Mouse (Mus musculus): ENCODE results near the gene Inpp5d. TPM values are rescaled to one million over a fixed set of nuclear protein-coding genes. Genes with fewer than 3 reads are reported as not detected.

The Inpp5d gene
- 10 to 100 TPM; 14.1 to 17.8 TPM for total RNA-seq (2021)

DNA sequence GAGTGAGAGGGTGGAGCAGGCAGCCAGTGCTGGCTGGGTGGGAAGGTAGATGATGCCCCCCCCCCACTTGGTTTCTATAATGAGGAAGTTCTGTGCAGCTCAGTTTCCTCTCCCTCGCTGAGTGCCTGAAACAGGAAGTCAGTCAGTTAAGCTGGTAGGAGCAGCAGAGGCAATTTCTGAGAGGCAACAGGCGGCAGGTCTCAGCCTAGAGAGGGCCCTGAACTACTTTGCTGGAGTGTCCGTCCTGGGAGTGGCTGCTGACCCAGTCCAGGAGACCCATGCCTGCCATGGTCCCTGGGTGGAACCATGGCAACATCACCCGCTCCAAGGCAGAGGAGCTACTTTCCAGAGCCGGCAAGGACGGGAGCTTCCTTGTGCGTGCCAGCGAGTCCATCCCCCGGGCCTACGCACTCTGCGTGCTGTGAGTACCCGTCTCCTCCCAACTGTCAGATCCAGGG, at the start of gene Inpp5d:
Inpp5d (plus strand) TSS at position 102 of the 458 bp plus-strand sequence.
- intact Hi-C loops (cut with DNase I) = no loop called here
- DNase-seq (ENCODE audit: extremely low spot score in 1 of 2, low spot score in 2 of 2) = peak in 1 of 2 experiments; percentile 39

DNA sequence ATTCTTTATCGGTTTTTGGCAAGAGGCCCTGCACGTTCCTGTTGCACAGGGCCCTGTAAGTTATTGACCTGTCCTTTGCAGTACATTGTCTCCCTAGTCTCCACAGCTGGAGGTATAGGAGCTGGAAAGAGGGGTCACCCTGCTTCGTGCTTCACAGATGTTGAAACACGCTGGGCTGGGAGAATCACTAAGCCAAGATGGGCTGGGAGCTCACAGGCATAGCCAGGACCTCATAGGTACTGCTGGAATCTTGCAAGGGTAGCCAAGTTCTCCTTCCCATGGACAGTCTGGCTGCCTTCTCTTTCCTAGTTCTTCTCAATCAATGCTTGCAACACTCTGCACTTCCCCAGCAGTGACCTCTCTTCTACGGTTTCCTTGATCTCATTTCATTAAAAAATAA, 46.9 kb upstream of the Inpp5d start:
- DNase-seq (ENCODE audit: extremely low spot score in 1 of 2, low spot score in 2 of 2) = no peak
- intact Hi-C loops (cut with DNase I) = no loop called here

DNA sequence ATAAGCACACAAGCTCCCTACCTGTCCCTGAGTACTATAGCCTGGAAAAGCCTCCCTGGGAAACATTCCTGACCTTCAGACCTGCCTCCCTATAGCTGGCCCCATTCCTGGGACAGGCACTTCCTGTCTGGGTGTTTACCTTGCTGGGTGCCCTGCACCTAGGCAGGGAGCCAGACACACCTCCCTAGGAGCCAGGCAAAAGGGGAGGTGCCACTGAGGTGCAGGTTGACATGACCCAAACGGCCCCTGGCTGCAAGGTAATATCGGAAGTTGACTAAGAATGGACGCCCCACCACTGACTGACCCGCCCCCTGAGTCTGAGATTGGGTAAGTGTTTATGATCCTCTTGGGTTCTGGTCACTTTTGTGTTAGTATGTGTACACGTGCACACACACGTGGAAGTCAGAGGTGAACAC, 46.3 kb upstream of the Inpp5d start, which contains the start of gene Ngef:
Ngef (minus strand) TSS at position 71 of the 416 bp plus-strand sequence.
- intact Hi-C loops (cut with DNase I) = no loop called here

DNA sequence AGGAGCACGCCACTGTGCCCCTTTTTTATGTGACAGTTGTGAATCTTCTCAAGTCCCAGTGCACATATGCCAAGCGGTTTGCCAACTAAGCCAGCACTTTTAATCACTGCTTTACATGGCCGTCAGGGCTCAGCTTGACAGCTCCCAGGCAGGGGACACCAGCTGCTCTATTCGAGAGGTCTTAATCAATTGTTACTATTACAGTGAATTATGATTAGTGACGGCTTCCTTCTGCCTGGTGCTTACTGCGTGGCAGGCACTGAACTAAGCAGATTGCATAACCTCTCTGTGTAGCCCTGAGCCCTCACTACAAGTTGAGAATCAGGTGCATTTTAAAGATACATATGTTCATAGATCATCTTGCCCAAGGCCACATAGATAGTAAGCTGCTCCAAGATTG, 45.8 kb upstream of the Inpp5d start:
- DNase-seq (ENCODE audit: extremely low spot score in 1 of 2, low spot score in 2 of 2) = no peak
- intact Hi-C loops (cut with DNase I) = no loop called here

More for the DNA sequence above, 46.3 kb upstream of the Inpp5d start, which contains the start of gene Ngef:
- no peak for DNase-seq (ENCODE audit: extremely low spot score in 1 of 2, low spot score in 2 of 2)

DNA sequence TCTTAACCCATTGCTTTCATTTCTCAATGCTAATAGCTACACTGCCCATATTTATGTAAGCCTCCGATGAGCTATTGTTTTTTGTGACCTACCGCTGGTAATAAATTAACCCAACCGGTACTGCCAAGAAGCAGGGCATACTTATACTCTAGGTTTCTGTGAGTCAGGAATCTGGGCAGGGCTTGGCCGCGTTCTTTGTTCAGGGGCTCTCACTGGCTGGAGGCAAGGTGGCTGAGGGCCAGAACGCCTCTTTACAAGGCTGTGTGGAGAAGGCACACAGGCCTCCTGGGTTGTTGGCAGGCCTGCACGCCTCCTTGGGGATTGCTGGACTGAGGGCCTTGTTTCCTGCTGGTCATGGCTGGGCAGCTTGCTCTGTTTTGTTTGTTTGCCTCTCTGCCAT, 45.3 kb upstream of the Inpp5d start:
- intact Hi-C loops (cut with DNase I) = no loop called here
- peak in 1 of 2 experiments; percentile 68 for DNase-seq (ENCODE audit: extremely low spot score in 1 of 2, low spot score in 2 of 2)

DNA sequence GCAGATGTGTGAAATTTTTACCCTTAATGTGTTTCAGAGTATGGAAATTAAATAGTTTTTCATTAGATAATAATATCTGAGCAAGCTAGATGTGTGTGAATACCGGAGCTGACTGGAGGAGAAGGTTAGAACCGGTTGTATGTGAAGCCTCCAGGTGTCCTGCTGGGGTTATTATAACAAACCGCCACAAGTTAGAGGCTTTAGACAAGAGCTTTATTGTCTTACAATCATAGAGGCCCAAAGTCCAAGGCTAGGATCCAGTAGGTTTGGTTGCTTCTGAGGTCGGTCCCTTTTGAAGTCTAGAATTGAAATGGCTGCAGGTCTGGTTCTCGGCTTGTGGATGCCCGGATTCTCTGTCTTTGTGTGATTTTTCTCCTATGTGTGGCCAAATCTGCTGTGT, 41.1 kb upstream of the Inpp5d start:
- no peak for DNase-seq (ENCODE audit: extremely low spot score in 1 of 2, low spot score in 2 of 2)
- intact Hi-C loops (cut with DNase I) = no loop called here

DNA sequence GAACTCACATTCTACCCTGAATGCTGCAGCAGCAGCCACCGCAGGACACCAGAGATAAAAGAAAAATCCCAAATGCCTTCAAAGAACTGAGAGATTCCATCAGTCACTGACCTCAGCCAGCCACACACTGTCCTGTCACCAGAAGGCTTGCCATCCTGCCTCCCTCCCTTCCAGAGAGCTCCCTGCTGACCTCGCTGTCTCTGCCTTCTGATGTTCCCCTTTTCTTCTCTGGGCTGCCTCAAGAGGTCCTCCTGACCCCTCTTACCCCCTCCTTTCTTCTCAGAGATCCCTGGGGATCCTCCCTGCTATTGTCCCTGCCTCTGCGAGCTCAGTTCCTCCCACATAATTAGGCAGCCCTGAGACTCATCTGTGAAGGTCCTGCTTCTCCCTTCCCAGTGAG, 39.3 kb upstream of the Inpp5d start:
- intact Hi-C loops (cut with DNase I) = no loop called here

DNA sequence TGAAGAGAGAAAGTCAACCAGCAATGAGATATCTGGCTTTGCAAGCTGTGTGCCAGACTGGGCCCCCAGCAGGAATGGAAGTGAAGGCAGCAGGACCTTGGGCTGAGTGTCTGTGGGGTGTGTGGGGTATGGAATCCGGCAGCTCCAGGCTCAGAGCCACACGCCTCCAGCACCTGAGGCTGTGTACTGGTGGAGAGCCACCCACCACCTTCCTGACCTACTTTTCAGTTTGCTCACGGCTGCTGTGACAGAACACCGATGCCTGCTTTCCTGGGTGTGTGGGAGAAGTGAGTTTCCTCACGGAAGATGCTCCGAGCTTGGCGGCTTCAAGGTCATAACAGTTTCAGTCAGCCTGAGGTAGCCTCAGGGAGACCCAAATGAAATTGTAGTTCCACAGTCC, 30.9 kb upstream of the Inpp5d start:
- intact Hi-C loops (cut with DNase I) = no loop called here
- no peak for DNase-seq (ENCODE audit: extremely low spot score in 1 of 2, low spot score in 2 of 2)

More for the DNA sequence above, 39.3 kb upstream of the Inpp5d start:
- DNase-seq (ENCODE audit: extremely low spot score in 1 of 2, low spot score in 2 of 2) = peak in 1 of 2 experiments; percentile 30

DNA sequence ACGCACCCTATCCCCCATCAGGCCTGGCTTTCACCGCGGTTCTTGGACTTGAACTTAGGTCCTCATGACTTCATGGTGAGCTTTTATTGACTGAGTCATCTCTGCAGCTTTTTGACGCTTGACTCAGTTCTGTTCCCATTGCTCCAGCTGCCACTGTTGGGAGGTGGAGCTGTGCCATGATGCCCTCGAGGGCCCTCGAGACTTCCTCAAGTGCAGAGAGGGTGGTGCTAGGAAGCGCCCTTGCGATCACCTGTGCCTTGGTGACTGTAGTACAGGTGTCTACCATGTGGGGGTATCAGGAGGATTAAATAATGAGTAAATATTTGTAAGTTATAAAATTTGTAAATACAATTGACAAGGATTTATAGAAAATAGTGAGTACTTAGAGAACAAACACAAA, 30.1 kb upstream of the Inpp5d start:
- intact Hi-C loops (cut with DNase I) = no loop called here
- DNase-seq (ENCODE audit: extremely low spot score in 1 of 2, low spot score in 2 of 2) = no peak

DNA sequence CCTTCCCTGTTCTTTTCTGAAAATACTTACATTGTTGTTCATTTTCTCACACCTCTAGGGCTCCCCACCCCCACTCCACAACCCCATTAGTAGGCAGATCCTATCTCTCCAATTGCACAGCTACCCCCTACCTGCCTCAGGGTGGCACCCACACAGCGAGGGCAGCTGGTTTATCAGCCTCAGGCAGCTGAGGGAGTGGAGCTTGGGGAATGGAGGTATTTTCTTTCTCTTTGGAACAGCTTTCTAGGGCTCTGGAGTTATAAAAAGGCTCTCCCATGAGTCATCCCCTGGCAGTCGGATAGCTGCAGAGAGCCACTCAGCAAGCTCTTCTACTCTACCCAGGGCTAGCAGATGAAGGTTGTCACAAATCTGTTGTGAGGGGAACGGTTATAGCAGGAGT, 25.9 kb upstream of the Inpp5d start:
- no peak for DNase-seq (ENCODE audit: extremely low spot score in 1 of 2, low spot score in 2 of 2)

DNA sequence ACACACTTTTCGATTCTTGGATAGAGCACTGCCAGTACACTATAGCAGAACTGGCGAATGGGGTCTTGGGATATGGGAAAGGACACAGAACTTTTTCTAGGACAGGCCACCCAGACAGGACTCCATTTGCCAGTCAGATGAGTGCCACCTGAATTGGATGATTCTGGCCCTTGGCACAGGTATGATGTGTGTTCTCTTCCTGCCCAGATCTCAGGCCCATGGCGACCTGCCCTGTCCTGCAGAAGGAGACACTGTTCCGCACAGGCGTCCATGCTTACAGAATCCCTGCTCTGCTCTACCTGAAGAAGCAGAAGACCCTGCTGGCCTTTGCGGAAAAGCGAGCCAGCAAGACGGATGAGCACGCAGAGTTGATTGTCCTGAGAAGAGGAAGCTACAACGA, 25.4 kb upstream of the Inpp5d start:
- no peak for DNase-seq (ENCODE audit: extremely low spot score in 1 of 2, low spot score in 2 of 2)
- intact Hi-C loops (cut with DNase I) = no loop called here

More for the DNA sequence above, 25.9 kb upstream of the Inpp5d start:
- intact Hi-C loops (cut with DNase I) = no loop called here

DNA sequence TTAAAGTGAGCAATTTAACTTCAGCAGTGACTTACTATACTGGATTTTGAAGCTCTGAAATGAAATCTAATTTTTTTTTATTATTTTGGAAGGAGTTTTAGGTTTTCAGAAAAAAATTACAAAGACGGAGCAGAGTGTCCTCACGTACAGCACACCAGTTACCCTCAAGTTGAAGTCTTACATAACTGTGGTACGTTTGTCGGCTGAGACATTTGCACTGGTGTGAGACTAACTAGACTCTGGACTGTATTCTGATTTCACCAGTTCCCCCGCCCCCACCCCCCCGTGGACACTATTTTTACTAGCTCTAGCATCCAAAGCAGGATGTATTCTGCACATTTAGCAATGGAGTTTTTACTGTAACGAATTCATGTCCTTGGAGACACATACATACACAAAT, 19.6 kb upstream of the Inpp5d start:
- DNase-seq (ENCODE audit: extremely low spot score in 1 of 2, low spot score in 2 of 2) = no peak
- intact Hi-C loops (cut with DNase I) = no loop called here

DNA sequence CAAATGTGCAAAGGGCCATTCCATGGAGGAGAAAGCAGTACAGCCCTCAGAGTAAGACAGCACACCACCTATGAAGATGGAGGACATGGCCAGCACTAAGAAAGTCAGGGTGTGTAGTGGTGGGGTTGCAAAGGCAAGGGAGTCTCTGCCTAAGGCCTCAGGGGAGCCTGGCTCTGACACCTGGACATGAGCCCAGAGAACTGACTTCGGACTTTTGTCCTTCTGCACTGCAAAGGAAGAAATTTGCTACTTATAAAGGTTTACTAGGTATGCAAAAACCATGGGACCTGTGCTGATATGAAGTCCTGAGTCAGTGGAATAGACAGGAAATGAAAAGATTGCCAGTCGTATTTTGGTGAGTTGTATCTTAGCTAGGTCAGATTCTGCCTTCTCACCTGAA, 18.3 kb upstream of the Inpp5d start:
- no peak for DNase-seq (ENCODE audit: extremely low spot score in 1 of 2, low spot score in 2 of 2)
- intact Hi-C loops (cut with DNase I) = no loop called here

DNA sequence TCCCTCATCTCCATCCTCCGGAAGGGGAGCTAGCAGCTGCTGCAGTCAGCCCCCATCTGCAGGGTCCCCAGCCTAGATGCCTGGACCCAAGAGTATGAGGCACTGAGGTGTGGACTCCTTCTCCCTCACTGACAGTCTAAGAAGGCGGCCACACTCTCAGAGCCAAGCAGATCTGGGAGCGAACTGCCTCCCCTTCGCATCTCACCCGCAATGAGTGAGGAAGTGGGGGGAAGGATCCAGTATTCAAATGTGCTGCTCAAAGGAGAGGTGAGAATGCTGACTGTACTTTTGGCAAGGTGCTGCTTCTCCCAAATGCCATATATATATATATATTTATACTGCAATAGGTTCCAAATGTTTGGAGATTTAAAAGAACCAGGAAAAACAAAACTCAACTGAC, 16.7 kb upstream of the Inpp5d start:
- intact Hi-C loops (cut with DNase I) = no loop called here
- no peak for DNase-seq (ENCODE audit: extremely low spot score in 1 of 2, low spot score in 2 of 2)

DNA sequence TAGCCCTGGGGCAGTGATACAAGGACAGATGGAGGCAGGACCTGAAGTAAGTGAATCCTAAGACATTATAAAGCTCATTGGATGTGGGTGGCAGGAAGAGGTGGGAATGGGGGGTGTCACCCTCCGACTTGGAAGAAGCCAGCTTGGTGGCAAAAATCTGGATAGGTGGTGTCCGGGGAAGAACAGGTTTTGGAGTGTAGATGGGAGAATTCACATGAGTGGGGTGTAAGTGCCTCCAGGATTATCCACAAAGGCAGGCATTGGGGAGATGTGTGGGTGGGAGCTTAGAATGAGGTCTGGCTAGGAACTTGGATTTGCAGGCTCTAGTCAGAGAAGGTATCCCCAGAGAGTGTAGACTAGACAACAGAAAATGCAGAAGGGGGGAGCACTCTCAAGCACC, 14.8 kb upstream of the Inpp5d start:
- DNase-seq (ENCODE audit: extremely low spot score in 1 of 2, low spot score in 2 of 2) = no peak
- intact Hi-C loops (cut with DNase I) = no loop called here

DNA sequence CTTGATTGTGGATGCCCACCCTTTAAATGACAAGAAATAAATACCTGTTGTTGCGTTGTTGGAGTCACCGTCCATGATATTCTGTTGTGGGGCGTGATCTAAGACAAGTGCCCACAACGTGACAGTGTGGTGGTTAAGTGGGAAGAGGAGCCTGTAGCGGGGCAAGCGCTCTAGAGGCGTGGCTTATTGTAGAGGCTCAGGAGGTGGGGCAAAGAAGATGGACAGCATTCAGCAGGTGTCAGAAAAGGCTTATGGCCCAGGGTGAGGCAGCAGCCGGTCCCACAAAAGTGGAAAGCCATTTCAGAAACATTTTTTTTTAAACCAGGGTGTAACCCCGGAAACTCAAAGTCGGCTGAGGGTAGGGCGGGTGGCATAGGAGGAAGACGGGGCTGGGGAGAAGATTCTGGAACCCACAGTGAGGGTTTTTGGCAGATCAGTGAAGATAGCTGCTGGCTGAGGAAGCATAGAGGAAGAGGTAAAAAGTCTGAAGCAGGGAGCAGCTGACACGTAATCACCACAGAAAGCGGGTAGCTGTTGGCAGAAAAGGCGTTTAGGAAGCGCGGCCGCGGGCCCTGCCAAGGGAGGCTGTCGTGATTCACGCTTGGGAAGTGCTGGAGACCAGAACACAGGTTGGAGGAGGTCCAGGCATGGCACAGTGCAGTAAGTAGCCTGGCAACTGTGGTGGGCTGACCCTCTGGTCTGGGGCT, 12.6 kb upstream of the Inpp5d start:
- peak; percentile 72 to 78 for DNase-seq (ENCODE audit: extremely low spot score in 1 of 2, low spot score in 2 of 2)
- intact Hi-C loops (cut with DNase I) = no loop called here

DNA sequence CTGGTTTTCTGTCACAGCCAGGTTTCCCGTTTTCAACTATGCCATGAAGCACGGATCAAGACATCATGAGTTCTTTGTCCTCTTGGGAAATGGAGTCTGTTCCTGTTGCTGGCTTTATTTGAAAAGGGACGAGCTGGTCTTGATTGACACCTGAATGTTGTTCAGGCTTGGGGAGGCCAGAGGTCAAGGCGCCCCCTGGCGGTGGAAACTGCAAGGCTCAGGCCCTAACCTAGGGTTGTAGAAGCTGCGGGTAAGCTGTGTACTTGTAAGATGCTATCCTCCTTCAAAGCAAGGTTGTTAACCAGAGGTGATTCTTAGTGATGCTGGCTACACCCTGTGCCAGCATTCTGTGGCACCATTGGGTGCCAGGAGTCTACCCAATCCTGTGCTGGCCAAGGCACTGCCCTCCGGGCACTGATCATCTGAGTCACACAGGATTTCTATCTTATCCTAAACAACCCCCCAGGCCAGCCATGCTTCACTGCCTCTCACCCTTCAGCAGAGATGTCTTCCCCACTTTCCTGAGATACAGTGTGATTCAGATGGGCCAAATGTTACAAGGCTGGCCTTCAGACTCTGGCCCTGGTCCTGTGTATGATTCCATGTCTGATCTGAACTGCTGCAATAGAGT, 11.6 kb upstream of the Inpp5d start:
- intact Hi-C loops (cut with DNase I) = no loop called here
- peak in 1 of 2 experiments; percentile 66 for DNase-seq (ENCODE audit: extremely low spot score in 1 of 2, low spot score in 2 of 2)

DNA sequence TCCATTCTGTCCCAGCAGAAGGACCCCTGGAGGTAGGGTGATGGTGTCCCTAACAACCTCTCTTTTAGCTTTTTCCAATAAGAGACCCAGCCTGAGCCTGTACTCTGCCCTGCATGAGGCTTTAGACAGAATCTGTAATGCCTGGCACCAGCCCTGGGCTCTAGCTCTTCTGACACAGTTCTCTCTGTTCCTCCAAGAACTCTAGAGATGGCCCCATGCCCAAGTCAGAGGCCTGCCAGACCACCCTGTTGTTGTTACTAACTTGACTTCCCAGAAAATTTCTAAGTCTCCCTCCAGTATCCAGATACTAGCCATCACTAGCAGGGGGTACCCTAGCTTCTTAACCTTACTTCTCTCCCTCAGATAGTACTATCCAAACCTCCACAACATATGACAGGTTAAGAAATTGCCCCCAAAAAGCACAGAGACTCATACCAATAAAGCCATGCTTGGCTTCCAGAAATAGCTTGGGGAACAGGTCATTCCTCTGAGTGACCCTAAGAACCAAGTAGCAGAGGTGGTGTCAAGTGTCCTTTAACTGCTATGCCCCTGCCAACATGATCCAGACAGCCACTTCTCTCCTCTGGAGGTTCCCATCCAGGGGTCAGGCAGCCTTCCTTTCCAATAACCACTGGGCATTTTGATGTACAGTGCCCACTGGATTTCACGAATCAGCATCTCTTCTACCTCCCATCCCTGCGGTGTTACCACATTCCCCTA, 5.4 kb upstream of the Inpp5d start:
- peak in 1 of 2 experiments; percentile 40 for DNase-seq (ENCODE audit: extremely low spot score in 1 of 2, low spot score in 2 of 2)
- intact Hi-C loops (cut with DNase I) = no loop called here

DNA sequence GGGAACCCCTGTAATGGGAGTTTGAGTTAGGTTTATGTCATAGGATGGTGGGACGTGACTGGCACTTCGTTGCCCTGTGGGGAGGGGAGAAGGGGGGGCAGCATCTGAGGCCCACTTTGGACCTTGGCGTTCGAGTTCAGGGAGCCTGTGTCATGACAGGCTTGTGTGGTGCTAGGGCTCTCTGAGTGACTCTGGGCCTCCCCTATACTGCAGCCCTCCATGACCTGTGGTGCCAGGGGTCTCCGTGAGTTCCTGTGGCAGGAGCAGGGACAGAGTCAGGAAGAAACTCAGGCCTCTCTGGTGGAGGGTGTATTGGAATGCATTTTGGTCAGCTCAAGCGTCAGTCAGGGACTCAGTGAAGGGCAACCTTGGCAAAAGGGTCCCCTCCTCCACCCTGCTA, 581 bp downstream of the Inpp5d start:
- no peak for DNase-seq (ENCODE audit: extremely low spot score in 1 of 2, low spot score in 2 of 2)
- intact Hi-C loops (cut with DNase I) = no loop called here
